Mouse (Mus musculus): Measurements from ENCODE around the gene Kng1.

The Kng1 gene

GRCm38 (mm10) chr16:23109350-23110280, 52.0 kb downstream of the Kng1 start:
- in situ Hi-C loops (cut with MboI; ENCODE audit: unreplicated experiment in 2 of 2) = no loop called here

GRCm38 (mm10) chr16:23112348-23112747, 54.7 kb downstream of the Kng1 start:
- in situ Hi-C loops (cut with MboI; ENCODE audit: unreplicated experiment in 2 of 2) = no loop called here

GRCm38 (mm10) chr16:23112861-23113435, 55.3 kb downstream of the Kng1 start:
- in situ Hi-C loops (cut with MboI; ENCODE audit: unreplicated experiment in 2 of 2) = no loop called here

DNA sequence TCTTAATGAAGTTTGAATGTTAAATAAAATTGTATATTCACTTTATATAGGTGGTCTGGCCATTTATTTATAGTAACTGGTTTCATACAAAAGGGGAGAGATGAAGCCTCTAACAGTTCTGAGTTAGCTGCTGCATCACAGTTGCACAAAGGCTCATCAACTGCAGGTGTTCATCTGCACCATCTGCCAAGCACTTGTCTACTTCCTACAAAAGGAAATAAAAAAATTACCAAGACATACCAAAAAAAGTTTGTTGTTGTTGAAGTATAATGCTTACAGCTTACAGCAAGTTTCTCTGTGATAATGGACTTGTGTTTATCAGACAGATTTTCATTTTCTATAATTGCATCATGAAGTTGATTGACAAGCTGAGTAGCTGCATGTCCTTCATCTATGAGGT, 56.2 kb downstream of the Kng1 start:
- in situ Hi-C loops (cut with MboI; ENCODE audit: unreplicated experiment in 2 of 2) = no loop called here

DNA sequence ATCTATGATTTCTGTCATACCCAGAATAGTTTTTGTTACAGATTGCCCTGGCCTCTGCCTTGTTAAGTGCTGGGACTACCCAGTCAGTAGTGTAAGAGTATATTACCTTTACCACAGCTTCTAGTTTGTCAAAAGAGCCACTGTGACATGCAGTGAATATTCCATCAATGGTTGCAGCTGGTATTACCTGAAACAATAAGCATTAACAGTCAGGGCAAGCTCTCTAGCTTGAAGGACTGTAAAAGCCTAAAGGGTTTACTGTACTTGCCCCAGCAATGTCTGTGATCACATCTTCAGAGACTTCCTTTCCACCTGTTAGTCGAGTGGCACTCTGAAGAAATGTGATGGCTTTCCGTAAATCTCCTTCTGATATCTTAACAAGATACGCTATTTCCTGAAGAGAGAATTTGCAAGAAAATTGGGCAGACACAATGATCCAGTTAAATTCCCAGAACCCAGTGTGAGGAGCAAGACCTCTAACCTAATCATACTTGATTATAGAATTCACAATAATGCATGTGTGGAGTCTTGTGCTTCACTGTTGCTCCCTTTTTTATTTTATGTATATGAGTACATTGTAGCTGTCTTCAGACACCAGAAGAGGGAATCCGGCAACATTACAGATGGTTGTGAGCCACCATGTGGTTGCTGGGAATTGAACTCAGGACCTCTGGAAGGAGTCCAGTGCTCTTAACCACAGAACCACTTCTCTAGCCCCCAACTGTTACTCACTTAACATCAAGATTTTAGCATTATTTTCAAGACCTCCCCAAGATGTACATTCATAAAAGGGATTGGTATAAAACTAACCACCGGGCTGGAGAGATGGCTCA, 56.9 kb downstream of the Kng1 start:
- in situ Hi-C loops (cut with MboI; ENCODE audit: unreplicated experiment in 2 of 2) = no loop called here

GRCm38 (mm10) chr16:23115486-23115885, 57.8 kb downstream of the Kng1 start:
- in situ Hi-C loops (cut with MboI; ENCODE audit: unreplicated experiment in 2 of 2) = no loop called here

DNA sequence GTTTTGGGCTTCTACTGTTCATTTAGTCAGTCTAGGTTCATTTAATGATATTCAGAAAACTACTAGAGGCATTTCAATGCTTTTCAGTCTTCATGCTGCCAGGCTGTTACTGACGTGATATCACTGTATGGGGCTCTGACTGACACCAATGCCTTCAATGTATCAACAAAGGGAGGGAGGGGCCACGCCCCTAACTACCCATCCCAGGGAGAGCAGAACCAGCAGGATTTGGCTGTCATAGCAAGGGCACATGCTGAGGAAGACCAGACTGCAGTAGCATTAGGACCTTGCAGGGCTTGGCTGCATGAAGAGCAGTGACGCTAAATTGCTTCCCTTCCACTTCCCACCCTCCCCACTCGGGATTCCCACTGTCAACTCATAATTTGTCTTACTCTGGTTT, 59.5 kb downstream of the Kng1 start:
- in situ Hi-C loops (cut with MboI; ENCODE audit: unreplicated experiment in 2 of 2) = no loop called here

- in situ Hi-C loops (cut with MboI; ENCODE audit: unreplicated experiment in 2 of 2) = no loop called here
These were observed 64.8 kb downstream of the Kng1 start for GRCm38 (mm10) chr16:23122446-23122845.

DNA sequence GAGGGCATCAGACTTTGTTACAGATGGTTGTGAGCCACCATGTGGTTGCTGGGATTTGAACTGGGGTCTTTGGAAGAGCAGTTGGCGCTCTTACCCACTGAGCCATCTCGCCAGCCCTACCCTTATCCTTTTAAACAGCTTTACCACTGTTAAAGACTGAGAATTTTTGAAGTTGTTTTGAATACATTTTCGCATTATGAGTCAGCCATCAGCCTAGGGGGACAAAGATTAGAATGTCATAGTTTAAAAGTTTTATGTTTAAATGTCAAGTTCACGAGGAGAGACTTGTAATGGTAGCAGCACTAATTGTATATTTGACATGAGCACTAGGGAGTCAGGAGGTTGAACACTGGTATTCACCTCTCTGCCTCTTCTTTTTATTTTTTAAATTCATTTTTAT, 65.4 kb downstream of the Kng1 start:
- in situ Hi-C loops (cut with MboI; ENCODE audit: unreplicated experiment in 2 of 2) = no loop called here

GRCm38 (mm10) chr16:23124398-23124797, 66.7 kb downstream of the Kng1 start:
- in situ Hi-C loops (cut with MboI; ENCODE audit: unreplicated experiment in 2 of 2) = no loop called here

- in situ Hi-C loops (cut with MboI; ENCODE audit: unreplicated experiment in 2 of 2) = no loop called here
These were observed 69.6 kb downstream of the Kng1 start for GRCm38 (mm10) chr16:23127311-23127672.

DNA sequence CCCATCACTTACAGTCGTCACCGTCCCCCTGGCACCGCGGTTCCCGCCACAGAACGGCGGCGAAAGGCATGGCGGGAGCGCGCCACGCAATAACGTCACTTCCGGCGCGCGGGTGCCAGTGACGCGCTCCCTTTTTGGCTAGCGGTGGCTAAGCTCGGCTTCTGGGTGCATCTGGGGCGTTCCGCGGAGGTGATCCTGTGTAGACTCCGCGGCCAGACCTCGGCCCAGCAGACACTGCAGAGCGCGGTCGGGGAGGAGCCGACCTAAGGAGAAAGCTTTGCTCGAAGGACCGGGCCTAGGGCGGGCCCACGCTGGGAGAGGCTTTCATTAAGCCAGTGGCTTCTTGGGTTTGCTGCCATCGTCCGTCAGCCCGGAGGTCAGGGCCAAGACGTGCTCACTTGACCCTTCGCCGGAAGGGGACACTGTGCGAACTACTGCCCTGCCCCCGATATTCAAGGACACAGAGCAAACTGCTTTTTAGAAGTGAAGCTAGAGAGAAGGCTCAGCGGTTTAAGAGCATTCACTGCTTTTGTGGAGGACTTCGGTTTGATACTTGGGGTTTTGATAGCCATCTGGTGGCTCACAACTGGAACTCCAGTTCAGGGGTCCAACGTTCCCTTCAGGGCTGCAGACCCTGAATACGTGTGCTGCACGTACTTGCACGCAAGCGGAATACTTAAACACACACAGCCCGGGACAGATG, 70.2 kb downstream of the Kng1 start, which contains the start of gene Rfc4:
Gene Rfc4, minus strand, starts transcription at position 65 of the 703 bp plus-strand sequence.
- in situ Hi-C loops (cut with MboI; ENCODE audit: unreplicated experiment in 2 of 2) = no loop called here

GRCm38 (mm10) chr16:23130303-23130702, 72.6 kb downstream of the Kng1 start:
- in situ Hi-C loops (cut with MboI; ENCODE audit: unreplicated experiment in 2 of 2) = loop anchor here (5.0 to 10.0 kb wide), 3 partner anchors 33 to 256 kb away; no protein-coding TSS in a partner anchor
